Mouse (Mus musculus) intestine, postnatal 0 days (tissue): ENCODE data around the gene Eef1g. TPM values are rescaled to one million over a fixed set of nuclear protein-coding genes. Genes with fewer than 3 reads are reported as not detected.
A peak's percentile ranks its signal among the peaks of the same experiment; 100 is the strongest.

ENCODE experiments used
- ATAC-seq: fragments of 200-750 bp; cut with Nextera tagmentation; 2 replicates; pipeline ENCODE4 v1.8.0; 2017; ENCODE audit warnings: mild to moderate bottlenecking, moderate TSS enrichment, moderate library complexity
- H3K27ac ChIP-seq: fragments of 300-500 bp; sonication (generic); 2 replicates; pipeline ENCODE4 v1.5.1; 2014; ENCODE audit warnings: mild to moderate bottlenecking, low read depth, low read length, moderate library complexity
- H3K27me3 ChIP-seq: fragments of 300-500 bp; sonication (generic); replicated peaks from 2 replicates; pipeline ENCODE4 v1.6.1; 2014; ENCODE audit warnings: low read length, mixed read lengths; ENCODE audit not compliant: control insufficient read depth, insufficient read depth
- H3K36me3 ChIP-seq: fragments of 300-500 bp; sonication (generic); 2 replicates; pipeline ENCODE4 v1.6.1; 2014; ENCODE audit warnings: mild to moderate bottlenecking, moderate library complexity; ENCODE audit not compliant: control insufficient read depth, insufficient read depth
- H3K4me1 ChIP-seq: fragments of 300-500 bp; sonication (generic); replicated peaks from 2 replicates; pipeline ENCODE4 v1.6.1; 2014; ENCODE audit warnings: antibody characterized with exemption, low read length, mixed read lengths; ENCODE audit not compliant: control insufficient read depth, insufficient read depth
- H3K4me2 ChIP-seq: fragments of 300-500 bp; sonication (generic); replicated peaks from 2 replicates; pipeline ENCODE4 v1.6.1; 2014; ENCODE audit warnings: low read depth, mild to moderate bottlenecking, moderate library complexity
- H3K4me3 ChIP-seq: fragments of 300-500 bp; sonication (generic); 2 replicates; pipeline ENCODE4 v1.5.1; 2014; ENCODE audit warnings: low read depth, low read length
- H3K9ac ChIP-seq: fragments of 300-500 bp; sonication (generic); 2 replicates; pipeline ENCODE4 v1.6.1; 2014; ENCODE audit warnings: mild to moderate bottlenecking, low read depth, low read length
- H3K9me3 ChIP-seq: fragments of 300-500 bp; sonication (generic); 2 replicates; pipeline ENCODE4 v1.6.1; 2016; ENCODE audit warnings: mixed run types; ENCODE audit not compliant: control insufficient read depth
- CTCF ChIP-seq: sonication (generic); IDR thresholded peaks from 2 replicates; pipeline ENCODE4 v1.5.1; 2016; ENCODE audit warnings: low read depth, mild to moderate bottlenecking, control low read depth, antibody characterized with exemption, moderate library complexity
- WGBS: fragments of 180-500 bp; shearing (Covaris S2); extraction: QIAGEN DNeasy Blood & Tissue Kit; methylation state at CpG from one replicate; pipeline ENCODE4 v1.1.7; 2014; 5-methylcytosine and 5-hydroxymethylcytosine counted together
- polyA plus RNA-seq: library from polyadenylated mRNA; unstranded; fragments of >200 nt; fragmentation: Nextera tagmentation; extraction: Ambion mirVana; gene quantifications from 2 replicates; pipeline ENCODE4 v1.2.1, GENCODE M21; 2015

The Eef1g gene
- 164 and 168 TPM in 2 replicates for polyA plus RNA-seq

DNA sequence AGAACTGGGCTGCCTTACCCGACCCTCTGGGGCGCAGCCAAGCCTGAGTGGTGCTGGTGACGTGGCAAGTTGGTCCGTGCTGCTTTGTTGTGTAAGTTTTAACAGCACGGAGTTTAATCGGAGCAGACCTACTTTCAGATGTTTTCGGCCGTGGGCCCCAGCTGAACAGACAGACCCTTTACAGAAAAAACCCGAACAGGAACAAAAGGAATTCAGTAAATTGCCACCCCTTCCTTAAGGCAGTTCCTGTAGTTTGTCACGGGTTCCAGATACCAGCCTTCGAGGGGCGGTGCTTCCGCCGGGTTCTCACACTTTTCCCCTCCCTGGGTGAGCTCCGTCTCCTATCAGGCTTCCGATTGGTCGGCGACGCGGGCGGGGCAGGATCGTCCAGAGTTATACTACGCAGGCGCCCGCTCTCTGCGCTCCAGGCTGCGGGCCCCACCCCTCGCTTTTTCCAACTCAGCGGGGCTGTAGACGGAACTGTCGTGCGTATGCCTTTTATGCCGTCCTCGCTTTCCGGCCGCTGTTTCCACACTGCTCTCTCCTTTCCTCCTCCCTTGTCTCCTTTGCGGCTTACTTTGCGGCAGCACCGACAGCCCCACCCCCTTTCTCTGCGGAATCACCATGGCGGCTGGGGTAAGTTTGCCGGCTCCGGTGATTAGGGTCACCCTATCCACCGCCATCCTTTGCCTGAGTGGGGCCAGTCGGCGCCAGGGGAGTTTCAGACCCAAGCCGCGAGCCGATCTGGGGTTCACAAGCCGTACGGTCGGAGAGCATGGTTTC, at the start of gene Eef1g:
Gene Eef1g, plus strand, starts transcription at position 452 of the 783 bp plus-strand sequence.
- Histone ChIP-seq H3K36me3 (peaks cover 59% of the 10 kb centered on the region), H3K4me3 (peak within 1 kb of the TSS; percentile 73)

DNA sequence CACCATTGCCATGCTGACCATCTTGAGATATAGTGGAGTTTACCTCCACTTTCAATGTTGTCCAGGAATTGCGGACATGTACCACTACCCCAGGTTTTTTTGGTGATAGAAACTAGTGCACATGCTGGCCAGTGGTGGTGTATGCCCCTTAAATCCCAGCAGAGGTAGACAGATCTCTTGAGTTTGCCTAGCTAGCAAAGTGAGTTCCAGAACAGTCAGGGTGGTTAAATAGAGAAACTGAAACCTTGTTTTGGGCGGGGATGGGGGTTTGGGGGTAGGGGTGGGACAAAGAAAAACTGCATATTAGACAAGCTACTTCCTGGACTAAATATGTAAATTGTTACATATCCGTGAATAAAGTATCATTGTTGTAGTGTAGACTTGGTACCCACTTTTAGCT, 47.8 kb upstream of the Eef1g start:
- H3K36me3 ChIP-seq: peaks cover 38% of the 10 kb centered on the region
- 0 out of 2 replicates have a peak, but pooled peaks cover 5% of the 10 kb centered on the region for H3K4me1 ChIP-seq
- no peak overlapping the region for H3K27ac ChIP-seq
- no peaks in the 10 kb centered on the region for H3K27me3 ChIP-seq
- 84% methylated on average over 3 of the region's 3 CpGs for WGBS
- no peak for ATAC-seq
- no peak overlapping the region for H3K9ac ChIP-seq
- no peak overlapping the region for H3K4me3 ChIP-seq
- no peak overlapping the region for H3K4me2 ChIP-seq
- TF ChIP-seq CTCF: no peak
- H3K9me3 ChIP-seq: no peaks in the 10 kb centered on the region

More for the DNA sequence above, at the start of gene Eef1g:
- Histone ChIP-seq H3K27ac (peak within 1 kb of the TSS; percentile 88), H3K9ac (peak within 1 kb of the TSS; percentile 80), H3K9me3 (no peaks in the 10 kb centered on the region), H3K27me3 (no peaks in the 10 kb centered on the region), H3K4me2 (peak within 1 kb of the TSS; percentile 81), H3K4me1 (0 out of 2 replicates have a peak, but pooled peaks cover 5% of the 10 kb centered on the region)
- ATAC-seq: peak; percentile 99
- WGBS: under 1% methylated on average over 52 of the region's 52 CpGs
- TF ChIP-seq CTCF: no peak

DNA sequence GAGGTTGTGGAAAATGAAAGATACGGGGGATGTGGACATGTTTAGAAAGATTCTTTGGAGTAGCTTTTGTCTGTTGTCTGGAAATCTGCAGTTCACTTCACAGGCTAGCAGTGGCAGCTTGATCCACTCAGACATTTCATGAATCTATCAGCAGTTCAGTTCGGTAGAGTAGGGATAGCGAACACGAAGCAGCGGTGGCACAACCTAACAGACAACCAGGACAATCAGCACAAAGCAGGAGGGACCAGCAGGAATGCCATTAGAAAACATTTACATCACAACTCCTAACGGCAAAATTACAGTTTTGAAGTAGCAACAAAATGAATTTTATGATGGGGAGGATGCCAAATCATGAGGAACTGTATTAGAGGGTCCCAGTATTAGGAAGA, 47.2 kb upstream of the Eef1g start:
- H3K36me3 ChIP-seq: peaks cover 31% of the 10 kb centered on the region
- ATAC-seq: no peak
- TF ChIP-seq CTCF: no peak
- peak overlapping the region; percentile 68 for H3K9ac ChIP-seq
- H3K4me2 ChIP-seq: peak overlapping the region; percentile 83
- 66% methylated on average over 6 of the region's 6 CpGs for WGBS
- 0 out of 2 replicates have a peak, but pooled peaks cover 5% of the 10 kb centered on the region for H3K4me1 ChIP-seq
- peak overlapping the region; percentile 80 for H3K4me3 ChIP-seq
- no peaks in the 10 kb centered on the region for H3K9me3 ChIP-seq
- H3K27ac ChIP-seq: peak overlapping the region; percentile 92
- H3K27me3 ChIP-seq: no peaks in the 10 kb centered on the region

DNA sequence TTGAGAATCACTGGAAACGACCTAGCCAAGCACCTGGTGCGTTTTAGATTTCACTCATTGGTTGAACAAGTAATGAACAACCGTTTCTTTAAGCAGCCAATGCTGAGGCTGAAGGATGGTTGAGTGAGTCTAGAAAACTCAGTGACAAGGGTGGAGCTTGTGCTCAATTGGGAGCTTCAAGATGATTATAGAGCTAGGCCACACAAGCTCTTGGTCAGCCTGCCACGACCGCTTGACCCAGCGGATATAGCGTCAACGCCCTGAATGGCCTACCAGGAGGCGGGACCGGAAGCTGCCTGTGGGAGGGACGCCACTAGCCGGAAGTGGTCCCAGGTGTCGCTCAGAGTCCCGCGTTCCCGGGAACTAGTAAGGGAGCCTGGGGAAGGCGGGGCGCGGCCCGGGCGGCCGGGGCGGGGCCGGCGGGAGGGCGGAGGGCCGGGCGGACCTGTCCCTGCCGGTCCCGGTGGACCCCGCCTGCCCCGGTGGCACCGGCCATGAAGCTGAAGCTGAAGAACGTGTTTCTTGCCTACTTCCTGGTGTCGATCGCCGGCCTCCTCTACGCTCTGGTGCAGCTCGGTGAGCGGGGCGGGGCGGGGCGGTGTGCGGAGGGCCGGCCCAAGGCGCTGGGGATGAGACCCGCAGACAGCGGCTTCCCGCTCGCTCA, 46.6 kb upstream of the Eef1g start, which contains the start of gene B3gat3:
Gene B3gat3, plus strand, starts transcription at position 302 of the 664 bp plus-strand sequence.
- no peak for TF ChIP-seq CTCF
- Histone ChIP-seq H3K9ac (peak within 1 kb of the TSS; percentile 68), H3K27me3 (no peaks in the 10 kb centered on the region), H3K4me3 (peak within 1 kb of the TSS; percentile 80), H3K36me3 (peaks cover 27% of the 10 kb centered on the region), H3K27ac (peak within 1 kb of the TSS; percentile 92), H3K4me2 (peak within 1 kb of the TSS; percentile 83), H3K9me3 (no peaks in the 10 kb centered on the region), H3K4me1 (0 out of 2 replicates have a peak, but pooled peaks cover 5% of the 10 kb centered on the region)
- ATAC-seq: peak; percentile 95
- WGBS: 3% methylated on average over 46 of the region's 50 CpGs

DNA sequence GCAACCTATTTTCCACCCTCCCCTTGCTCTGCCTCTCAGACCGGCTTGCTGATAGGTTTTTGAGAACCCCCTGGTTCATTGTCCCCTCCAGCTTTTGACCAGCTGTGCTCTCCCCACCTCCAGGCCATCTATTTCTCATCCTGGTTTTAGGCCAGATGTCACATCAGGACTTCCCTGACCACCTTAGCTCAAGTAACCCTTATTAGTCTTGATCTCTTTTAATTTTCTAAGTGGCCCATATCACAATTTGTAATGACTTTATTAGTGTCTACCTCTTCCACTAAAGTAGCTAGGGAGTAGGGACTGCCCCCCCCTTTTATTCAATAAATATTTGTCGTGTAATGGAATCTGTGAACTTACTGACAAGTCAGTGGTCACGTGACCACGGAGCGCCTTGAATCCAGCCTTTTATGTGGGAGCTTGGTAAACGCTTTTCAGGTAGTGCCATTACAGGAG, 46.0 kb upstream of the Eef1g start:
- Histone ChIP-seq H3K27me3 (no peaks in the 10 kb centered on the region), H3K4me2 (peak overlapping the region; percentile 83), H3K9me3 (no peaks in the 10 kb centered on the region), H3K36me3 (peaks cover 27% of the 10 kb centered on the region), H3K27ac (peak overlapping the region; percentile 92), H3K4me1 (0 out of 2 replicates have a peak, but pooled peaks cover 5% of the 10 kb centered on the region), H3K9ac (peak overlapping the region; percentile 68), H3K4me3 (peak overlapping the region; percentile 80)
- peak; percentile 11; the same call in 1 of the 2 replicates for ATAC-seq
- 1% methylated on average over 6 of the region's 6 CpGs for WGBS
- TF ChIP-seq CTCF: no peak

DNA sequence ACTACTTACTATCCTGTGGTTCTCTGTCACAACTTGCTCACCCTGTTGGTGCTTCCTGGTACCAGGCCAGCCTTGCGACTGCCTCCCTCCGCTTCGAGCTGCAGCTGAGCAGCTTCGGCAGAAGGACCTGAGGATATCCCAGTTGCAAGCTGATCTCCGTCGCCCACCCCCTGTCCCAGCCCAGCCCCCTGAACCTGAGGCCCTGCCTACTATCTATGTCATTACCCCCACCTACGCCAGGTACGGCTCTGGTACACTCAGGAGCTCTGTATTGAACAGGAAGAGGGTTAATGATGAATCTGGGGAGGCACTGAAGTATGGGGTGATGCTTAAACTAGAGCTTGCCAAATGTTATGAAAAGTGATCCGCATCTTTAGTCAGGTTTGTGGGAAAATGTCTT, 45.1 kb upstream of the Eef1g start:
- H3K4me2 ChIP-seq: peak overlapping the region; percentile 83
- H3K4me1 ChIP-seq: 0 out of 2 replicates have a peak, but pooled peaks cover 5% of the 10 kb centered on the region
- H3K27ac ChIP-seq: peak overlapping the region; percentile 92; the same call in 1 of the 2 replicates
- 68% methylated on average over 9 of the region's 9 CpGs for WGBS
- TF ChIP-seq CTCF: no peak
- H3K27me3 ChIP-seq: no peaks in the 10 kb centered on the region
- peaks cover 22% of the 10 kb centered on the region; the same call in 1 of the 2 replicates for H3K36me3 ChIP-seq
- ATAC-seq: no peak
- H3K4me3 ChIP-seq: peak overlapping the region; percentile 80; the same call in 1 of the 2 replicates
- no peak overlapping the region for H3K9ac ChIP-seq
- no peaks in the 10 kb centered on the region for H3K9me3 ChIP-seq
